Mouse (Mus musculus): Measurements from ENCODE around the gene 0610010F05Rik.
"Not testable (repeated sequence)": the region's sequence is repeated elsewhere in the genome, so short reads cannot be mapped to it uniquely, and the experiment has no call there.

Gene 0610010F05Rik

GRCm38 (mm10) chr11:23632945-23633878 is at the start of gene 0610010F05Rik:
Gene 0610010F05Rik, minus strand, starts transcription at chr11:23633639.
- peak; percentile 81 for DNase-seq (ENCODE audit: low read depth)

DNA sequence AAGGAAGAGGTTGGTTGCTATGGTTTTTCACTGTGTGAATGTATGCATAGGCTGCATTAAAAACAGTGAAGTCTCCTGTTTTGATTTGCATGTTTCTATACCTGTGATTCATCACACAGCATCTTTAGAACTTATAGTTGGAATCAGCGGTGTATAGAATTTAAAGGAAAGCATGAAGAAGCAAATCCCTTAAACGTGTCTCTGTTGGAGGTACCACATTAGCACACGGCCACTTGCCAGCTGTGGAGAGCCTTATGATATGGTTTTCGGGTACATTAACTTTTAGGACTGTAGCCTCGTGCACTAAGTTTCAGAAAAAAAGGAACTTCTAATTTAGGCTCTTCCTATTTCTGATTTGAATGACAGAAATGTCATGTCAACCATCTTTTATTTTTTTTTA is 49.1 kb upstream of the 0610010F05Rik start:
- DNase-seq (ENCODE audit: low read depth) = no peak

GRCm38 (mm10) chr11:23680435-23680950 is 47.1 kb upstream of the 0610010F05Rik start:
- no peak for DNase-seq (ENCODE audit: low read depth)

DNA sequence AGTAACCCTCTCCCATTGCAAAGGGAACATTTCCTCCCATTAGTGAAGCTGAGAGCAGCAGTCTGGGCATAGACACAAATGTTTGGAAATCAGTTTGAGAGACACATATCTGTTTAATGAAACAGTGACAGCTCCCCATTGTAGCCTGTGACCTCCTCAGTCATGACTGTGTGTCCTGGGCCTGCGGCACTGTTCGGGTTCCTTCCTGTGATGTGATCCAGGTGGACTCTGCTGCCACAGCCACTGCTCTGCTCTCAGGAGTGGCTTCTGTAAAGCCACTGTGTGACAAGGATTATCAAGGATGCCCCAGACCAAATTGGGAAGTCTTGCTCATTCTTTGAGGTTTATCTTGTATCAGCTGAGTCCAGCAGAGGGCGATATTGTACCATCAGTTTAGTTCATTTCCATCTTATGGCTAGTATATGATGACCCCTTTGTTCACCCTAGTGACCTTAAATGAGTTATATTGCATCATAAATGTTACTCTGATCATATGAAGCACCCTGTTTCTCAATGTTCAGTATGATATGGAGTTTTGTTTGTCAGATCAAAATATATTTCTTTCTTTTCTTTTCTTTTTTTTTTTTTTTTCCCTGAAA is 45.7 kb upstream of the 0610010F05Rik start:
- DNase-seq (ENCODE audit: low read depth) = peak; percentile 77

GRCm38 (mm10) chr11:23676100-23676499 is 42.7 kb upstream of the 0610010F05Rik start:
- DNase-seq (ENCODE audit: low read depth) = no peak

- DNase-seq (ENCODE audit: low read depth) = no peak
Observed at GRCm38 (mm10) chr11:23672256-23672749, 38.9 kb upstream of the 0610010F05Rik start.

DNA sequence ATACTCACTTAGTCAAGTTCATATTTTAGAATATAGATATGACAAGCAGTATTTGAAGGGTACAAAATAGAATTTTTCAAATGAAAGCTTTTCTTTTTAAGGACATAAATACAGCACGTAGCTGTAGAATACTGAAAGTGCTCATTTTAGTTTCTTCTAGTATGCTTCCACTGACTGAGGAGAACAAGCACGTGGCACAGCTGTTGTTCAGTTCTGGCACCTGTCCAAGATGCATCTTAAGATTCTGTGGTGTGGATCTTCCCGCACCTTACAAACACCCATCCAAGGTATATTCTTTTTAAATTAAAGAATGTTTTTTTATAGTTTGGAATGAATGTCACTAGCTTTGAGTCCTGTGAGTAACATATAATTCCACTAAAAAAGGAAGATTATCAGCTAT is 33.7 kb upstream of the 0610010F05Rik start:
- DNase-seq (ENCODE audit: low read depth) = peak; percentile 20

DNA sequence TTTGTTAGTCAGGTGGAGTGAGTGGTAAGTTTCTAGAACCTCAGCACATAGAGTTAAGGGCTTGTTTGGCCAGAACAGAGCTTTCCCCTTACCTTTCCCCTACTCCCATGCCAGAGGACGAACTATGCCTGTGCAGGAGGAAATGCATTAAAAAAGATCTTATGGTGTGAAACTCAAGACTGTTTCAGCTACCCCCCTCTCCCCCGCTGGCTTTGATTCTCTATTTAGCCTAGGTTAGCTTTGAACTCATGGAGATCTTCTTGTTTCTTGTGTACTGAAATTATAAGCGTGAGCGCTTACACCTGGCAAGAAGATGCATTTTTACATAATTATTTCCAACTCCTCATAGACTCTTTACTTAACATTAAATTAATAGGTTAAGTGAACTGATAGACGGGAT is 33.1 kb upstream of the 0610010F05Rik start:
- DNase-seq (ENCODE audit: low read depth) = no peak

GRCm38 (mm10) chr11:23665798-23666501 is 32.5 kb upstream of the 0610010F05Rik start, which contains the start of gene Pex13:
Gene Pex13, minus strand, starts transcription at chr11:23665959.
- DNase-seq (ENCODE audit: low read depth) = peak; percentile 92

DNA sequence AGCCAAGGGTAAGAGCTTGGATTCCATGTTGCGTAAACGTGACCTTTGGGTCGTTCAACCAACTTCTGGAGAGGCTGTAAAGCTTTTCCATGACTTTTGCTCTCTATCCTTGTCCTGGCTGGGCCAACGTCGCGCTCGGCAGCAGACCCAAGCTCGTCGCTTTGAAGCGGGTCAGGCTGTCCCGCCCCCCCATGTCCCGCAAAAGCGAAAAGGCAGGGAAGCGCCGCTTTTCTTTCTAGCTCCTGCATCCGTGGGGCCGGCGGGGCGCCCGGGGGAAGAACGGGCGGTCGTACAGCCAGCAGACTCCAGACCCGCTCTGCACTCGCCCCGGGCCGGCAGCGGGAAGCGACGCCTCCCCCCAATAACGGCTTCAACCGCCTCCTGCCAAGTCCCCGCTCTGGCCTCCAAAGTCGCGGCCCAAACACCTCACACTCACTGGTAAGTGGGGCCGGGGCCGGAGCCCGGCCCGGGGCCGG is 31.9 kb upstream of the 0610010F05Rik start, which contains the start of gene Pus10:
TSS of gene Pus10 (plus strand) at position 364 of the 476 bp plus-strand sequence.
- DNase-seq (ENCODE audit: low read depth) = no peak

- DNase-seq (ENCODE audit: low read depth) = no peak
Observed at GRCm38 (mm10) chr11:23664232-23664631, 30.8 kb upstream of the 0610010F05Rik start.

DNA sequence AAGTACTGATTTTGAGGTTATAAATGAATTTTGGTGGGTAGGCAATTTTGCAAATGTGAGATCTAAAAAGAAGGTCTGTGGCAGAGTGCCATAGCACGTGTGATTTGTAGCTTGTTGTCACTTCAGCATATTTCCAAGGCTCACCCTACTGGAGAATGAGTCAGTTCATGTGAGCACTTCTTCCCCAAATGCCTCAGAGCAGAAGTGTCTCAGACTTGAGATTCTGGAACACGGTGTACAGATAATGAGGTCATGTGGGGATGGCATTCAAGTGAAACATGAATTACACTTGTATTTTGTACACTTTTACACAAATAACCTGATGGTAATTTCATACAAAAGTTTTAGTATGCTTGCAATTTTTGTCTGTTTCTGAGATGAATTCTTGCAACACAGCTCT is 24.4 kb upstream of the 0610010F05Rik start:
- no peak for DNase-seq (ENCODE audit: low read depth)

GRCm38 (mm10) chr11:23653666-23654065 is 20.2 kb upstream of the 0610010F05Rik start:
- no peak for DNase-seq (ENCODE audit: low read depth)

DNA sequence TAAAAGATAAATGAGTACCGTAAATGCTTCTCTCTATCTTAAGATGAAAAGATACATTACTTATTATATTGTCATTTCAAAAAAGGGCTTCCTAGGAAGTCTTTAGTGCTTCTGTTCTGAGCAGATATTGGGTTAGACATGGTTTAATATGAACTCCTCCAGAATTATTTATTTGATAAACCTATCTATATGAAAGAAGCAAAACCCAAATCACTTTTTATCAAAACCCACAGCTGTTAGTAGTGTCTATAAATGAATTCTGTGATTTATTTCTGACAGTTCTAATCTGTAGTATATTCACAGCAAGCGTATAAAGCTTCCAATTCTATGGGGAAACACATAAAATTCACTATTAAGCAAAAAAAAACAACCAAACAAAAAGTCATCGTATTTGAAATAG is 14.4 kb upstream of the 0610010F05Rik start:
- no peak for DNase-seq (ENCODE audit: low read depth)

- DNase-seq (ENCODE audit: low read depth) = no peak
Observed at GRCm38 (mm10) chr11:23647431-23647830, 14.0 kb upstream of the 0610010F05Rik start.

DNA sequence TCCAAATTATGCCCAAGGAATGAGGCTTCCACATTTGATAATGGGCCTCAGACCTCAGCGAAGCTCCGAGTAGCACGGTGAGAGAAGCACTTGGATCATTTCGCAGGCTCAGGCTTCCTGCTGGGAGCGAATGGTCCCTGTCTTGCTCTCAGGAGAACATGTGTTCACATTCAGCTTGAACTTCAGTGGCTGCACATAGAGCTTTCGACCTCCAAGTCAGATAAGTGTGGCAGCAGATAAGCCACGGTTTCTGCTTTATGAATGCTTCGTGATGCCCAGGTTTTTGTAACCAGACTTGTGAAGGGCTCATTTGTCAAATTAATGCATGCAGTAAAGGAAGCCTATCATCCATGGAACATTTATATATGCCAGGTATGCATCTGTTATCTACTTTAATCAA is 1.1 kb upstream of the 0610010F05Rik start:
- DNase-seq (ENCODE audit: low read depth) = no peak

DNA sequence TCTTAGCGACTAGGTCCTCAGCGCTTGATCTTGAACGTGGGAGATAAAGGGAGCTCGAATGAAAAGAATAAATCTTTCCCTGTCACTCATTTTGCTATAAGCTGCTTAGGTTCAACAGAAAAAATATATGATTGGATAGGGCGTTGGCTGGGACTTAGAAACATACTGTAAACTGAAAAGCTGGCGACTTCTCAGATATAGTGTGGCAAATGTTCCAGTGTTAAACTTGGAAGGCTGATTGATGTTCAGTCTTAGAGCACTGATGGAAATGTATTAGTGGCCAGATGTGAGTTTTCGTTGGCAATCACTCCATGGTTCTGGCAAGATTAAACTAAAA is 408 bp upstream of the 0610010F05Rik start:
- no peak for DNase-seq (ENCODE audit: low read depth)

- no peak for DNase-seq (ENCODE audit: low read depth)
Observed at GRCm38 (mm10) chr11:23630664-23631063, 2.8 kb downstream of the 0610010F05Rik start.

- no peak for DNase-seq (ENCODE audit: low read depth)
Observed at GRCm38 (mm10) chr11:23618995-23619394, 14.4 kb downstream of the 0610010F05Rik start.

- DNase-seq (ENCODE audit: low read depth) = no peak
Observed at GRCm38 (mm10) chr11:23614546-23614945, 18.9 kb downstream of the 0610010F05Rik start.

- DNase-seq (ENCODE audit: low read depth) = not testable (repeated sequence)
Observed at GRCm38 (mm10) chr11:23607291-23607690, 26.1 kb downstream of the 0610010F05Rik start.

GRCm38 (mm10) chr11:23570130-23570529 is 63.3 kb downstream of the 0610010F05Rik start:
- DNase-seq (ENCODE audit: low read depth) = peak; percentile 13
